Mouse (Mus musculus): ENCODE measurements at regions not wholly inside any gene's neighbourhood (a gene's known extent, or its start where the extent isn't known, plus 50 kb on each side); places are given as distances from the start of the nearest gene placed in this dataset.

DNA sequence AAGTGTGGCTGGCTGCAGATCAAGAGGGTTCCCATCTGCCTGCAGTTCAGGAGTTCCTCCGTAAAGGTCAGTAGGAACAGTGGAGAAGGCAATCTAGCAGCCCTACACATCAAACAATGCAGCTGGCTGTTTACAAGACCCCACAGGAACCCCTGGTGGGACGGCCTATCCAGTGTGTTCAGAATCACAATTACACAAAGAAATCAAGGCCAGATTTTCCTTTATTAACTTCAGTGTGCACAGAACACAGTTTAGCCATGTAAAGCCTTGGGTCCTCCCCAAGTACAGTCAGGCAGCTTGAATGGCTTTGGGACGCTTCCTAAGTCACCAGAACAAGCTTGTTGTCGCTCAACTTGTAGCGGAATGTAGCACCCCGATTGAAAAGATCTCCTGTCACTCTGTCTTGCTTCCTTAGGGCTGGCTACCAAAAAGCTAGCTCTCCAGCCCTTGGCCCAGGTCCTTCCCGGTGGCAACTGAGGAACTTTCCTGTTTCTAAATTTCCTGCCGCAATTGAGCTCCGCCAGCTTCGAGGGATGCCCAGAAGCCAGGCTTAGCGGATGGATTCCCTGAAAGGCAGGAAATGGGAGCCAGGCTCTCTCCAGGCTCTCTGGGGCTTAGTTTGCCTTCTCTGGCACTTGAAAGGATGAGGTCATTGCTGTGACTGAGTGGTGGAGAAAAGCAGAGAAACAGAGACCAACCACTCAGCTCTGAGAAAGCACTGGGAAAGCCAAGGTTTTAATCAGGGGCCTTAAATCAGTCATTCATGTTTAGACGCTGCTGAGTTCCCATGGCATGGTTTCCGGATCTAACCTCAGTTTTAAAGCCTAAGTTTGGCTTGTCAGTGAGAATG, 78.1 kb upstream of the Spin1 start:
- no peaks in the 10 kb centered on the region for H3K9me3 ChIP-seq
- H3K27me3 ChIP-seq (replicated peaks): no peaks in the 10 kb centered on the region
- no peak overlapping the region for H3K4me2 ChIP-seq (replicated peaks)
- peak overlapping the region; percentile 18 for H3K27ac ChIP-seq
- ATAC-seq: peak; percentile 24; the same call in 1 of the 2 replicates
- no peak overlapping the region for H3K9ac ChIP-seq
- peaks cover 16% of the 10 kb centered on the region for H3K4me1 ChIP-seq (replicated peaks)
- no peak overlapping the region for H3K4me3 ChIP-seq (replicated peaks)
- H3K36me3 ChIP-seq: no peaks in the 10 kb centered on the region
- 42% methylated on average over 13 of the region's 13 CpGs for WGBS

DNA sequence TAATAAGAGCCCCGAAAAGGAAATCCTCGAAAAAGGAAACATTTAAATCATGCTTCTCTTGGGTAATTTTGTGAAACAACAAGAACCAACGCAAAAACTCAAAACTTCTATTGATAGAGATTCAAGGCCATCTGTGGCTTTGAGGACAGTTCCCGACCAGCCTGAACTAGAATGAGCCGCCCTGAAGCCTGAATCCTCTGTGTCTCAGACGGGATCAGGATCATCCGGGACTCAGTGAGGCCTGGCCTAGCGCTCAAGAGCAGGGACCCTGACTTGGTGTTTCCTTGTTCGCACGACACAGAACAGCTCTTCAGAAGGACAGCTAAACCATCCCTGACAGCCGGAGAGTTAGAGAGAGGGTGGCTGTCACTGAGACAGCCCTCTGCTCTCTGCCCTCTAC, 77.4 kb upstream of the Spin1 start:
- WGBS: 70% methylated on average over 11 of the region's 11 CpGs
- Histone ChIP-seq H3K27ac (peak overlapping the region; percentile 36; the same call in 1 of the 2 replicates), H3K4me1 (replicated peaks) (peaks cover 10% of the 10 kb centered on the region)

DNA sequence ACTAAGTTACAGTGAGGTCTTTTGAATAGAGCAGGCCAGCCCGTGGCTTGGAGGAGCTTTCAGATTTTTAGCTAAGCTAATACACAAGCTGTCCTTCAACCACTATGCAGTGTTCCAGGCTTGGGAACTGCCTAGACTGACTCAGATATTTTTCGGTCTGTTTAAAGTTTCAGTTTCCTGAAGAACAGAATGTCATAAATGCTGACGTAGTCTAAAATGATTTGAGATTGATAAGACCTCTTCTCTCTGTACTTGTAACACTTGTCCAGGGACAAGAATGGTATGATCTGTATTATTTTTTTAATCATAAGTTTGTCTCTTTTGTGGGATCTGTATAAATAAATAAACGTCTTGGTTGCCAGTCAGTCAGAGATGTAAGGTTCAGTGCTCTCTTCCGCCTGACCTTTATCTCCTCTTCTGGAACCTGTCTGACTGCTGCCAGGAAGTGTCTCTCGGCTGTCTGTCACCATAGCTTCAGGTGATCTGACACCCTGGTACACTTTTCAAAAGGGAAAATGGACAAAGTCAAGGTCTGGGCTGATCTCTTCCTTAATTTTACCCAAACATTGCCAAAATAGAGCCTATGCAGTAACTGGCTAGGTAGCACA, 74.3 kb upstream of the Spin1 start:
- Histone ChIP-seq H3K9ac (no peak overlapping the region), H3K4me2 (replicated peaks) (no peak overlapping the region), H3K9me3 (no peaks in the 10 kb centered on the region), H3K27me3 (replicated peaks) (no peaks in the 10 kb centered on the region), H3K4me1 (replicated peaks) (peaks cover 10% of the 10 kb centered on the region), H3K27ac (no peak overlapping the region), H3K4me3 (replicated peaks) (no peak overlapping the region), H3K36me3 (no peaks in the 10 kb centered on the region)
- peak; percentile 51; the same call in 1 of the 2 replicates for ATAC-seq
- WGBS: 50% methylated on average over 6 of the region's 6 CpGs

More for the DNA sequence above, 77.4 kb upstream of the Spin1 start:
- ATAC-seq: no peak
- H3K9ac ChIP-seq: no peak overlapping the region
- H3K27me3 ChIP-seq (replicated peaks): no peaks in the 10 kb centered on the region
- no peaks in the 10 kb centered on the region for H3K9me3 ChIP-seq
- H3K4me2 ChIP-seq (replicated peaks): no peak overlapping the region
- no peaks in the 10 kb centered on the region for H3K36me3 ChIP-seq
- H3K4me3 ChIP-seq (replicated peaks): no peak overlapping the region

DNA sequence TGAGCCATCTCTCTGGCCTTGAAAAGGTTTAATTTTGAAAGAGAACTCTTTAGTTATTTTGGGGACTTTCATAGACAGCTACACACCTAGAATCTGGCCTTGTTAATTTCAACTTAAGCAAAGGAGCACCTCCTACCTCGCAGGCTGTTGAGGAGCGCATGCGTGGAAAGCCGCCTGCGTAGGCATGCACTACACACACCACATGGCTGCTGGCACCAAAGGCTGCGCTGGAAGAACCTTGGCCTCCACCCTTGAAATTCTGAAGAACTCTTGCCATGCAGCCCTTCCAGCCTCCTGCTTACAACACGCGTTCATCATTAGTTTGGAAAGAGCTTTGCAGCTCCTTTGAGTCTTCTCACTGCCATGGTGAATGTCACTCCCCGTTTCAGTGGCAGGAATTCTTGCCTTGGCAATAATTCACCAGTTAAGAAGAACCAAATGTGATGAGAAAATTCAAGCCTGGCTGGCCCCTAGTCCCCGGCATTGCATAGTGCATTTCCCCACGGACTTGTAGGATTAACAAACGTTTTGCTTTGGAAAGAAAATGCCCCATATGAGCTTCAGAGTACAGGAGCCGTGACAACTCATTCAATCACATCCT, 62.7 kb upstream of the Spin1 start:
- H3K4me2 ChIP-seq (replicated peaks): no peak overlapping the region
- no peak overlapping the region for H3K27ac ChIP-seq
- H3K36me3 ChIP-seq: no peaks in the 10 kb centered on the region
- H3K4me3 ChIP-seq (replicated peaks): no peak overlapping the region
- H3K9me3 ChIP-seq: no peaks in the 10 kb centered on the region
- no peak overlapping the region for H3K9ac ChIP-seq
- 85% methylated on average over 13 of the region's 13 CpGs for WGBS
- no peaks in the 10 kb centered on the region for H3K27me3 ChIP-seq (replicated peaks)
- no peaks in the 10 kb centered on the region for H3K4me1 ChIP-seq (replicated peaks)
- no peak for ATAC-seq

DNA sequence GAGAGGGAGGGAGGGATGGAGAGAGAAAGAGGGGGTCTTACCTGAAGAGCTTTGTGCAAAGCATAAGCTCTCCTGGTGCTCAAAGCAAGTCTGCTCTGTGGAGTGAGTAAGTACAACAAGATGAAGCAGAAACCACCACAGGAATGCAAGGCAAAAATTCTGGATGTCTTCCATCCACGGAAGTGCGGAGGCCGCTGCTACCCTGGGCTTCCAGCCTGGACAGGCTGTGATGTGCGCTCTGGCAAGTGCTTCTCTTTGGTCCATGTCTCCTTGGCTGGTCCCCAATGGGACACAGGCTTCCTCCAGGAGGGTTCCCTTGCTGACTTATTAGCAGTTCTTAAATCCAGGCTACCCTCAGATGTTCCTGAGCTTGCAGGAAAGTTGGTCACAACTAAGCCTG, 61.7 kb upstream of the Spin1 start:
- no peaks in the 10 kb centered on the region for H3K9me3 ChIP-seq
- no peak overlapping the region for H3K4me2 ChIP-seq (replicated peaks)
- H3K36me3 ChIP-seq: no peaks in the 10 kb centered on the region
- H3K27ac ChIP-seq: no peak overlapping the region
- ATAC-seq: no peak
- no peaks in the 10 kb centered on the region for H3K4me1 ChIP-seq (replicated peaks)
- 71% methylated on average over 4 of the region's 4 CpGs for WGBS
- H3K27me3 ChIP-seq (replicated peaks): no peaks in the 10 kb centered on the region
- H3K9ac ChIP-seq: no peak overlapping the region
- H3K4me3 ChIP-seq (replicated peaks): no peak overlapping the region

DNA sequence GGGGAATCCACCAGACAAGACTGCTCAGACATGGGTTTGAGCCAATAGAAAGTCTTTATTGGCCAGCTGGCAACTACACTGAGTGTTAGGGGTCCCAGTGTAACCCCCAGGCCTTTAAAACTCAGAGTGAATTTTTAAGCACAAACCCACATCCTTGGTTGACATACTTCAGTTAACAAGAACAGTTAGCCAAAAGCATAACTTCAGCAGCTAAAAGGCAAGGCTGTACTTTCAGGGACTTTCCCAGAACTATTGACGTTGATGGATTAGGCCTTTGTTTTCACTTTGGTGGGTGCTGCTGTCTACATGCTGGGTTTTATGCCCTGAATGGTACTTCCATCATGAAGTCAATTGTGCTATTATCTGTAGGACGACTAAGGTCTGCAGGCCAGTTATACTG, 59.6 kb upstream of the Spin1 start:
- no peaks in the 10 kb centered on the region for H3K27me3 ChIP-seq (replicated peaks)
- no peak for ATAC-seq
- H3K27ac ChIP-seq: no peak overlapping the region
- H3K9ac ChIP-seq: no peak overlapping the region
- no peaks in the 10 kb centered on the region for H3K4me1 ChIP-seq (replicated peaks)
- WGBS: 54% methylated on average over 2 of the region's 2 CpGs
- H3K9me3 ChIP-seq: no peaks in the 10 kb centered on the region
- no peak overlapping the region for H3K4me3 ChIP-seq (replicated peaks)
- no peaks in the 10 kb centered on the region for H3K36me3 ChIP-seq
- no peak overlapping the region for H3K4me2 ChIP-seq (replicated peaks)

DNA sequence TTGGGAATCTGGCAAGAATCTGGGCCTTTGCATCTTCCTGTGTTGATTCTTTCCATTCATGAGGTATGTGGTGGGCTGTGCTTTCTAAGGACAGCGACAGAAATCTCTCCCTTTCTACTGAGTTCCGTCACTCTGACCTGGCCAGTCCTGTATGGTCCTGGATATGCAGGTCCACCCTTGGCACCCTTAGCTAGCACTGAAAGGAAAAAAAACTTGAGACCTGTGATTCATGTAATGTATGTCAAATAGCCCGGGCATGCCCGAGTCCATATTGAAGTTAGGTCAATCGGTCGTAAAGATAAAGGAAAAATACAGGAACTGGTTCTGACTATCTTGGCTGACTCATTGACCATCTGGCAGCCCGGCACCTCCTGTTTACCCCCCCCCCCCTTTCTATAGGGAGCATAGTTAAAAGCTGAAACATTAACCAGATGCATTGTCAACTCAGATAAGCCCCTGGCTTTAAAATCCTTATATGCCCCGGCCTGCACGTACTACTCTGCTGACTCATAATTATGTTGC, 57.7 kb upstream of the Spin1 start:
- Histone ChIP-seq H3K4me1 (replicated peaks) (no peaks in the 10 kb centered on the region), H3K27ac (no peak overlapping the region), H3K9ac (no peak overlapping the region), H3K4me2 (replicated peaks) (no peak overlapping the region), H3K9me3 (no peaks in the 10 kb centered on the region), H3K4me3 (replicated peaks) (no peak overlapping the region), H3K36me3 (no peaks in the 10 kb centered on the region), H3K27me3 (replicated peaks) (no peaks in the 10 kb centered on the region)
- 74% methylated on average over 9 of the region's 9 CpGs for WGBS
- ATAC-seq: no peak

Measured in intestine, embryonic 15.5 days (tissue).